Mouse (Mus musculus): ENCODE results near the gene Tll2.

Gene Tll2

DNA sequence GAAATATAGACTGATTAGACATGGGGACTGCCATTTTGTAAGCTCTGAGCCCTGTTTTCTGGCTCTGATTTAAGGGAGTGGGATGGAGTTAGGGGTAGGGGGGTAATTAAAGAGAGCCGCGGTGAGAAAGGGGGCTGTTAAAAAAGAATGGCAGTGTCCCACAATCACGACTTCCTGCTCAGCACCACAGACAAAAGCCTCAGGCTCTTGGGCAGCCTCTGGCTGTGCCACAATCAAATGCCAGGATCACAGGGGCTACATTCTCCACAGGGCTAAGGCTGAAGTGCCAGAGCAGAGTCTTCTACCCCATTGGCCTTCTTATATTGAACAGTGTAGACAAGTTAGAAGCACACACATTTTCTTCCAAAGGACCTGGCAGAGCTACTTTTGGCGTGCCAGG, 118.7 kb downstream of the Tll2 start:
- no peak for ATAC-seq (ENCODE audit: low TSS enrichment)

DNA sequence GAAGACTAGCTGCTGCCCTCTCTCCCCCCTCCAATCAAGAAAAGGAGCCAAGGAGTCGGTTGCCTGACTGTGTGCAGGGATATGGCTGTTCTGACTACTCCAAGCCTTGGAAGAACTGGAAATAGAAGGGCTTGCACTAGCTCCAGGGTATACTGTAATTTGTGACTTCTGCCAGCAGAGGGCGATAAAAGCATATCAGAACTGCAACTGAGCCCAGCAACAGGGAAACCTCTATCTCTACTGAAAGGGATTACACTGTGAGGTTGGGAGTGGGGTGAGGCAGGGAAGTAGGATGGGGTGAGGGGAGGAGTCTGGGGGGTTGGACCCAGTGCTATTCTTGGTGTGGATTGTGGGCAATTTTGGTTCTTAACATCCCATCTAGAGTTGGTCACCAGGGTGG, 119.9 kb downstream of the Tll2 start:
- peak; percentile 92 for ATAC-seq (ENCODE audit: low TSS enrichment)

GRCm38 (mm10) chr19:41086289-41086688, 120.3 kb downstream of the Tll2 start:
- ATAC-seq (ENCODE audit: low TSS enrichment) = peak; percentile 47

GRCm38 (mm10) chr19:41083646-41084045, 123.0 kb downstream of the Tll2 start:
- no peak for ATAC-seq (ENCODE audit: low TSS enrichment)

GRCm38 (mm10) chr19:41081589-41081988, 125.0 kb downstream of the Tll2 start:
- peak; percentile 27 for ATAC-seq (ENCODE audit: low TSS enrichment)

DNA sequence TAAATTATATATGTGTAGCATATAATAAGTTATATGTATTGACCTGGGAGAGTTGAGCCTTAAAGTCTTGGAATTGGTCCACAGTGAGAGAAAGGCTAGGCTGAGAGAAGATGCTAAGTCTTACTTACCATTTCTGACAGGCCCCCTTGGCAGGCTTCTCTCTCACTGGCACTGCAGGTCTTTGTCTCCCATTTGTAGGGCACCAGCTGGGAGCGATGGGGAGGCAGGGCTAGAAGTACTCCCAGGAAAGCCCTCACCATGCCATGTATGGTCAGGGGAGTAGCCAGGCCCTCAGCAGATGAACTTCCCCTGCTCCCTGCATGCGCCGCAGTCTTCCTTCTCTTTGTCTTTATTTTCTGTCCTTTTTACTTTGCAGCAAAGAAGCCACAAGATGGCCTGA, 129.7 kb downstream of the Tll2 start, which contains the start of gene Opalin:
Gene Opalin (minus strand): TSS at position 208 of the 400 bp plus-strand sequence.
- ATAC-seq (ENCODE audit: low TSS enrichment) = no peak

DNA sequence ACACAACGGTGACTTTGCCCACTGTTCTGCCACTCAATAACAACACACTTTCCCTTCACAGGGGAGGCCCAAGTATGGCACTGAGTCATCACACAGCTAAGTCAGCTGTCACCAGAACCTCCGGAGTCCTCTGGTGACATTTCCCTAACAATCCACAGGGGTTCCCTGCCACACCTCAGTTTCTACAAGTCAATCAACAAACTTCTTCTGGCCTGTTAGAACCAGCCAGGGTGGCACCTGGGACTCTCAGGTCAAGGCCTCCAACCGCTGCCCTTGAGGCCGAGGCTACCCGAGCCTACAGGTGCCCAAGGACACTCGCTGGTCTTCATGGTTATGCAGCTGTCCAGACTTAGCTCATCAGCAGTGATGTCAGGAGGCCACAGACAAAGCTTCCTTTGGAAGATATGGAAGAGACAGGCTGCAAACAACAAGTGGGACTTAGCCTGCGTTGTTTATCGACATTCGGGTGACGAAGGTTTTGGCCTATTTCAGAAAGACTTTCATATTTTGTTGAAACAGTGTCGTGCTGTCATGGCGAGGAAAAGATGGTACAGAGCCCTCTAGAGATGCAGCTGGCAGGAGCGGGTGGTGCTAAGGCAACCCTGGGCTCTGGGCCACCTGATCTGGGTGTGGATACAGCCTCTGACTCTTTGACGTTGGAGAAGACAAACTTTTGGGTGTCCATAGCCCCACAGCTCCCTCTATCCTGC, 132.7 kb downstream of the Tll2 start:
- ATAC-seq (ENCODE audit: low TSS enrichment) = no peak

GRCm38 (mm10) chr19:41071500-41071899, 135.1 kb downstream of the Tll2 start:
- ATAC-seq (ENCODE audit: low TSS enrichment) = peak; percentile 95

DNA sequence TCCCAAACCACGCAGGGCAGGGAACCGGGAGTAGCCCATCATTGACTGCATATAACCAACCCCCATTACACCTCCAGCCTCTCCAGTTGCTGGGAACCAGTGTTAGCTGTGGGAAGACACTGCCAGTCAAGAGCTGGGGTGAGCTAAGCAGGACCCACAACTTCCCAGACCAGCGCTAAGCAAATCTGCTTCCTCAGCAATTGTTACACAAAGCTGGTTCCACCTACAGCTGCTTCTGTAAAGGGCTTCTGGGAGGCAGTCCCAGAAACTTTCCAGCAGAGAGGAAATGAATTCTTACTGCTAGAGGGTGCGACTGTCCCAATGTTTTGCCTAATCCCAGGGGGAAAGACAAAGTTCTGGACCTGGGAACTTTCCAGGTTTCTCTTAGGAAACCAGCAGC, 151.9 kb downstream of the Tll2 start:
- ATAC-seq (ENCODE audit: low TSS enrichment) = peak; percentile 93

- no peak for ATAC-seq (ENCODE audit: low TSS enrichment)
These were observed 153.1 kb downstream of the Tll2 start for GRCm38 (mm10) chr19:41053530-41053929.

DNA sequence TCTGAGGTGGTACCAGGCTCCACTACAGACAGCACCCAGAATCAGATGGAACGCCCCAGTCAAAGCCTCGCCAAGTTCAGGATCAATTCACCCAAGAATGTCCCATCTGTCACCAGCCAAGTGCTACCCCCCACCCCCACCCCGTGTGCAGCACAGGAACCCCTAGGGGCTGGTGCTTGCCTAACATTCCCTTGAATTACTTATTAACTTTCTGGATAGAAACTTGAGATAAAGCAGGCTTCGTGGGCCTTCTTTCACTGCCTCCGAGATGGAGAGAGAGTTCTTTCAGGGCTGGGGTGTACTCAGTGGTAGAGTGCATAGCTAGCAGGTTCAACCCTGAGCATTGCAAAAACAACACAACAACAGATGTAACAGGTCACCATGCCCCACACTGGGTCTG, 154.4 kb downstream of the Tll2 start:
- ATAC-seq (ENCODE audit: low TSS enrichment) = no peak

DNA sequence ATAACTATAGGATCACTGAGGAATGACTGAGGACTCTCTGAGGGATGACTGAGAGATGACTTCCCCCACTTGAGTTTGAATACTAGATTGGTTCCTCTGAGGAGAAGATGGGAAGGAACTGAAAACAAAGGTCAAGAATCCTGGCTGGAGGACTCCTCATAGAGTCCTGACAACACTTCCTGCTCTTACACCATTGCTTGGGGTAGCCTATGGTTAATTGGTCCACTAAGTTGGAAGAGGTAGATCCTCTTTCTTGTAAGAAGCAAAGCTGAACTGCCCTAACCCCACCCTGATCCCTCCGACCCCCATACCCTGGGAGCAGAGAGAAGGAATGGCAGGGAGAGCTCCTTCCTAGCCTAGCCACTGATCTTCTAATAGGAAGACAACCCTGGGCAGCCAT, 154.9 kb downstream of the Tll2 start:
- ATAC-seq (ENCODE audit: low TSS enrichment) = no peak

- no peak for ATAC-seq (ENCODE audit: low TSS enrichment)
These were observed 158.5 kb downstream of the Tll2 start for GRCm38 (mm10) chr19:41048187-41048559.

- no peak for ATAC-seq (ENCODE audit: low TSS enrichment)
These were observed 159.0 kb downstream of the Tll2 start for GRCm38 (mm10) chr19:41047437-41048186.

- no peak for ATAC-seq (ENCODE audit: low TSS enrichment)
These were observed 161.4 kb downstream of the Tll2 start for GRCm38 (mm10) chr19:41045091-41045770.

DNA sequence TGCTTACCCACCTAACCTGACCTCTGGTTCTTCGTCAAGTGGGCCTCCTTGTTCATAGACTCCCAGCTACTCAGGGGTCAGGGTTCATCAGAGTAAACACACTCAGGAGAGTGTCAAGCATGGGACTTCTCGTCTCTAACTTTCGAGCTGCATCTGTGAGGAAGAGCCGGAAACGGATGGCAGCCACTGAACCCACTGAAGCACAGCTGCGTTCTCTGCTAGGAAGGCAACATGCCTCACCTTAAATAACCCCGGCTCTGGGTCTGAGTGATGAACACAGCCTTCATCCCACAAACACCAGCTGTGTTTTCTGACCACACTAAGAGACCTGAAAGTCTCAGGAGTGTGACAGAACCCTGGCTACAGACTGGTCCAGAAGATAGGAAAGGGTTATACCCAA, 167.5 kb downstream of the Tll2 start:
- ATAC-seq (ENCODE audit: low TSS enrichment) = no peak

DNA sequence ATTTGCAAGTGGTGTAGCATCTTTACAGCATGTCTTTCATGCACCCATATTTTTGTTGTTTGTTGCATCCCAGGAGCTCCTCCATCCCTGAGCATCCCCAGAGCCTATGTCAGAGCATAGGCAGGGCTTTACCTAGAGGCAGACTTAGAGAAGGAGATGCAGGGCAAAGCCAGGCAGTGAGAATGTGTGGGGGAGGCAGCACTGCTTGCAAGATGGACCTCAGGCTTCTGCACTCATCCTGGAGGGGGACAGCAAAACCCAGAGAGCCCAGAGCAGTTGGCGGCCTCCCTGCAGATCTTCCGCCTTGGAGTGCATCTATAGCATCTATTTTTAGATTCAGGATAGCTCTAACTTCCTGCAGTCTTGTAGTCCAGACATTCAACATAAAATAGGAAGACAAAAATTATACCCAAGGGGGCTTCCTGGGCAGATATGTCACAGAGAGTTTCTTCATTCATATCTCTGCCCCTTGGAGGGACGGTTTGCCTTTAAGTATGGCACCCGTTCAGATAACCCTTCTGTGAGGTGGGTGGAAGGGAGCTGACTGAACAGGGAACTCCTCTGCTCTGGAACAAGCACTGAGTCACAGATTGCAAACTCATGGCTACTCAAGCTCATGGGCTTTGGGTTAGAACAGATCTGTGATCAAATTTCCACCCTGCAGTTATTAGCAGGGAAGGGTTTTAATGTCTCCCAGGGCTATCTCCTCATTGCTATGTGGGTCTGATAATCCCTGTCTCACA, 170.7 kb downstream of the Tll2 start:
- peak; percentile 95 for ATAC-seq (ENCODE audit: low TSS enrichment)
